Mouse (Mus musculus): ENCODE measurements around the gene Lrp10. TPM values are rescaled to one million over a fixed set of nuclear protein-coding genes. Genes with fewer than 3 reads are reported as not detected.

The Lrp10 gene
- total RNA-seq, 1 experiment = 20.8 TPM

DNA sequence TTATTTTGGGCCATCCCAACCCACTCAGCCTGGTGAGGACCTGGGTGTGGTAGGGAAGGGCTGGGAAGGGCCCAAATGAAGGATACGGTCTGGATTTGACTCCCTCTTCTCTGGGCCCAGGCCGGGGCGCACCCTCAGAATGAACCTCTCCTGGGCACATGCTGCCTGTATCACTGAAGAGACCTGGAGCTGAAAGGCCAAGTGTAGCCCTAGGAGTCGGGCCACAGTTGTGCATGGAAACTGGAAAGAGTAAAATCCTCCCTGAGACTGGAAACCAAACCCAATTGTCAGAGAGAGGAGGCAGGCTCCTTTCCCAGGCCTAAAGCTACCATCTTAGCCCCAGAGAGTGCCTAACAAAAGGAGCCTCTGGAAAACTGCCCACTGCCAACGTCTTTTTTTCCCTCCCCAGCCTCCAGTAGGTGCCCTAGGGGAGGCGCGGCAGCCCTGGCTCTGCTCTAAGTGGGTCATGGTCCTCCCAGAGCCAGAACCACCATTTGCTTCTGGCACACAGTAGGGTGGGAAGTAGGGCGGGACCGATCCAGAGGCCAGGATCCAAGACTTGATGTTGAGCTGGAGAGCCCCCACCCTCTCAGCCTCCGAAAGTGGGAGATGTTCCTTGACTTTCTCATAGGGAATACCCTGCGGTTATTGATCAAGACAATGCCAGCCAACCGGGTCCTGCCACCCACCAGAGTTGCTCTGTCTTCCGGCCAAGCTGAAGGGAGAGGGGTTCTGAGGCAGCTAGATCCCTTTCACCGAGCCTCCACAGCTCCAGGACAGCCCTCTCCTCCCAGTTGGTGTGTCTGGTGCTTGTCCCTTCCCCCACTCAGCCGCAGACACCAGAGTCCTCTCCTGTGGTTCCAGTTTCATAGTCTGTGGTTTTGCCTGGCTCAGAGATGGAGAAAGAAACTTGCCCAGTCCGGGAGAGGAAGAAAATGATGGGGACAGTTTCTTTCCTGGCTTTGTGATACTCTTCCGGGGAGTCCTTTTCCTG is 30.8 kb upstream of the Lrp10 start:
- no peak for DNase-seq (ENCODE audit: low read depth, low spot score)
- peaks cover 6 to 23% of the 10 kb centered on the region in 2 experiments for H3K4me1 ChIP-seq (ENCODE audit: control insufficient read depth in 2 of 2, insufficient read depth in 2 of 2, low read length in 2 of 2, poor library complexity in 1 of 2)
- peaks cover 9% of the 10 kb centered on the region for H3K36me3 ChIP-seq (ENCODE audit: control insufficient read depth, insufficient read depth, low read length, poor library complexity, severe bottlenecking)
- in situ Hi-C loops (cut with MboI; ENCODE audit: low sequenced_read_pairs in 2 of 2, unreplicated experiment in 2 of 2) = no loop called here
- TF ChIP-seq ZC3H11A (IDR thresholded peaks at IDR 0.05; ENCODE audit: borderline replicate concordance, low read depth, low read length) (no peak), MAFK (IDR thresholded peaks at IDR 0.05; ENCODE audit: insufficient read depth, low read depth, low read length) (no peak), ZNF384 (IDR thresholded peaks at IDR 0.05; ENCODE audit: low read depth, low read length) (no peak), HCFC1 (IDR thresholded peaks at IDR 0.05; ENCODE audit: borderline replicate concordance, insufficient read depth, low read length) (no peak), CHD2 (IDR thresholded peaks at IDR 0.05; ENCODE audit: low read depth, low read length) (no peak)
- H3K27ac ChIP-seq (ENCODE audit: insufficient read depth, low read depth, low read length, poor library complexity, severe bottlenecking) = no peak overlapping the region; the same call in 1 of the 2 replicates
- peak overlapping the region; percentile 78; the same call in 1 of the 2 replicates for H3K9ac ChIP-seq (ENCODE audit: insufficient read depth, low read depth, low read length, poor library complexity, severe bottlenecking)
- peak overlapping the region; percentile 68 to 69 for H3K4me3 ChIP-seq (ENCODE audit: insufficient read depth in 1 of 2, low read depth in 1 of 2, low read length in 2 of 2, poor library complexity in 1 of 2, severe bottlenecking in 1 of 2)
- H3K9me3 ChIP-seq (ENCODE audit: control insufficient read depth, insufficient read depth, low read depth, low read length) = no peaks in the 10 kb centered on the region

DNA sequence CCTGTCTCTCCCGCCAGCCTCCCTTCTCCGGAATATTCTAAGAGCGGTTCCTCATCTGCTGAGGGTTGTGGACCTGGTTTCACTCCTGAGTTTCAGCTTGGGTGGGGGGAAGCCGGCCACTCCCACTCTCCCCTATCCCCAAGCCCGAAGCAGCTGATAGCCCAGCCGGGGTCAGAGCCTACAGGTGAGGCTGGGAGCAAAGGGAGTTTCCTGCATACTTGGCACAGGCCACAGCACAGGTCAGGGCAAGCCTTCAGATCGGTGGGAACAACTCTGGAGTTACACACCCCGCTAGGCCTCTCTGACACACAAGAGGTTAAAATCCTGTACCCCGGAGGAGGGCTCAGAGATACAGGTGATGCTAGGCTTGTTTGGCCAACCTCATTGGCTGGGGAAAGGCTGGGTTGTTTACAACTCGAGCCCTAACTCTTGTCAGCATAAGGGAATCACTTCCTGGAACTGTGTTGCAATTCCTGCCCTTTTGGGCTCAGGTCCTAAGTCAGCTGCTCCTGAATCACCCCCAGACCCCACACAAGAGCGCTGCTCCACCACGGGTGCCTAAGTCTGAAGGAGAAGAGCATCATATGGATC is 29.9 kb upstream of the Lrp10 start:
- 0 out of 4 replicates have a peak overlapping the region, but pooled peaks have one; percentile 11 to 69 for H3K4me3 ChIP-seq (ENCODE audit: insufficient read depth in 1 of 2, low read depth in 1 of 2, low read length in 2 of 2, poor library complexity in 1 of 2, severe bottlenecking in 1 of 2)
- in situ Hi-C loops (cut with MboI; ENCODE audit: low sequenced_read_pairs in 2 of 2, unreplicated experiment in 2 of 2) = no loop called here
- H3K9ac ChIP-seq (ENCODE audit: insufficient read depth, low read depth, low read length, poor library complexity, severe bottlenecking) = no peak overlapping the region
- peaks cover 6 to 23% of the 10 kb centered on the region in 2 experiments for H3K4me1 ChIP-seq (ENCODE audit: control insufficient read depth in 2 of 2, insufficient read depth in 2 of 2, low read length in 2 of 2, poor library complexity in 1 of 2)
- H3K27ac ChIP-seq (ENCODE audit: insufficient read depth, low read depth, low read length, poor library complexity, severe bottlenecking) = no peak overlapping the region
- DNase-seq (ENCODE audit: low read depth, low spot score) = no peak
- peaks cover 9% of the 10 kb centered on the region for H3K36me3 ChIP-seq (ENCODE audit: control insufficient read depth, insufficient read depth, low read length, poor library complexity, severe bottlenecking)
- H3K9me3 ChIP-seq (ENCODE audit: control insufficient read depth, insufficient read depth, low read depth, low read length) = no peaks in the 10 kb centered on the region
- no peak for TF ChIP-seq ZNF384 (IDR thresholded peaks at IDR 0.05; ENCODE audit: low read depth, low read length)
- no peak for TF ChIP-seq ZC3H11A (IDR thresholded peaks at IDR 0.05; ENCODE audit: borderline replicate concordance, low read depth, low read length)
- TF ChIP-seq HCFC1 (IDR thresholded peaks at IDR 0.05; ENCODE audit: borderline replicate concordance, insufficient read depth, low read length) = no peak
- TF ChIP-seq MAFK (IDR thresholded peaks at IDR 0.05; ENCODE audit: insufficient read depth, low read depth, low read length) = no peak
- TF ChIP-seq CHD2 (IDR thresholded peaks at IDR 0.05; ENCODE audit: low read depth, low read length) = peak; percentile 56; the same call in 1 of the 2 replicates

DNA sequence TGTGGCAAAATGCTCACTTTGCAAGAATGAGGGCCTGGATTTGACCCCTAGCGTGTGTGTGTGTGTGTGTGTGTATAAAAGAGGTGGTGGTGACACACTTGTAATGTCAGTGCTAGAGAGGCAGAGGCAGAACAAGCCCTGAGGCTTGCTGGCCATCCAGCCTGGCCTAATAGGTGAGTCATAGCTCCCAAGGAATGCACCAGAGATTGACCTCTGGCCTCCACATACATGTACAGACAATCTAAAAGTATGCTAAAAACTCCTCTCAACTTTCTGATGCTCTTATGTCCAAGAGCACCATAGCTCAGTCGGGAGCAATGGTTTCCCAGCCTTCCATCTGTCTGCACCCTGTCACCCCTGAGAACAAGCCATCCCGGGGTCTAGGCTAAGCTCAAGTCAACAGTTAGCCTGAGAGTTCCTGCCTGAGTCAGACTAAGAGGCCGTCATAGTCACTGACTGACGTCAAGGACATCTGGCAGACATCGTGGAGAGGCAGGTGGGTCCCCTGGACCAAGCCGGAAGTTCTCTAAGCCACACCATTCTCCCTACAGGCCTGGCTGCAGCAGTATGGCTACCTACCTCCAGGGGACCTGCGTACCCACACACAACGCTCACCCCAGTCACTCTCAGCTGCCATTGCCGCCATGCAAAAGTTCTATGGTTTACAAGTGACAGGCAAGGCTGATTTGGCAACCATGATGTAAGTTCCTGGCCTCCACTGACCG is 28.6 kb upstream of the Lrp10 start:
- H3K4me3 ChIP-seq (ENCODE audit: insufficient read depth in 1 of 2, low read depth in 1 of 2, low read length in 2 of 2, poor library complexity in 1 of 2, severe bottlenecking in 1 of 2) = no peak overlapping the region
- in situ Hi-C loops (cut with MboI; ENCODE audit: low sequenced_read_pairs in 2 of 2, unreplicated experiment in 2 of 2) = no loop called here
- no peak overlapping the region for H3K9ac ChIP-seq (ENCODE audit: insufficient read depth, low read depth, low read length, poor library complexity, severe bottlenecking)
- no peaks in the 10 kb centered on the region for H3K9me3 ChIP-seq (ENCODE audit: control insufficient read depth, insufficient read depth, low read depth, low read length)
- peaks cover 2% of the 10 kb centered on the region; the same call in 1 of the 2 replicates for H3K36me3 ChIP-seq (ENCODE audit: control insufficient read depth, insufficient read depth, low read length, poor library complexity, severe bottlenecking)
- H3K27ac ChIP-seq (ENCODE audit: insufficient read depth, low read depth, low read length, poor library complexity, severe bottlenecking) = no peak overlapping the region
- peaks cover 3 to 26% of the 10 kb centered on the region in 2 experiments for H3K4me1 ChIP-seq (ENCODE audit: control insufficient read depth in 2 of 2, insufficient read depth in 2 of 2, low read length in 2 of 2, poor library complexity in 1 of 2)
- DNase-seq (ENCODE audit: low read depth, low spot score) = no peak
- TF ChIP-seq ZC3H11A (IDR thresholded peaks at IDR 0.05; ENCODE audit: borderline replicate concordance, low read depth, low read length) = no peak
- TF ChIP-seq MAFK (IDR thresholded peaks at IDR 0.05; ENCODE audit: insufficient read depth, low read depth, low read length) = no peak
- no peak for TF ChIP-seq ZNF384 (IDR thresholded peaks at IDR 0.05; ENCODE audit: low read depth, low read length)
- TF ChIP-seq HCFC1 (IDR thresholded peaks at IDR 0.05; ENCODE audit: borderline replicate concordance, insufficient read depth, low read length) = no peak
- TF ChIP-seq CHD2 (IDR thresholded peaks at IDR 0.05; ENCODE audit: low read depth, low read length) = no peak

DNA sequence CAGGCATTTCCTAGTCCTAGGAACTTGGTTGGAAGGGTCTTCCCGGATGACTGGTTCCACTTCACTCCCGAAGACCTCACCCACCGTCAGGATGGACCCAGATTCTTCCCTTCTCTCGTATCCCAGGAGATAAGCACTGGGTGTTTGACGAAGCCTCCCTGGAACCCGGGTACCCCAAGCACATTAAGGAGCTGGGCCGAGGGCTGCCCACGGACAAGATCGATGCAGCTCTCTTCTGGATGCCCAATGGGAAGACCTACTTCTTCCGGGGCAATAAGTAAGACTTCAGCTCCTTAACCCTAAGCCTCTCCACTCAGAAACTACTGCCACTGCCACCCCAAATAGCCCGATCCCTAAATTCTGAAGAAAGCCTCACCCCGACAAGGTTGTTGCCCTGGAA is 24.8 kb upstream of the Lrp10 start:
- TF ChIP-seq CHD2 (IDR thresholded peaks at IDR 0.05; ENCODE audit: low read depth, low read length) (no peak), ZC3H11A (IDR thresholded peaks at IDR 0.05; ENCODE audit: borderline replicate concordance, low read depth, low read length) (no peak), MAFK (IDR thresholded peaks at IDR 0.05; ENCODE audit: insufficient read depth, low read depth, low read length) (no peak), HCFC1 (IDR thresholded peaks at IDR 0.05; ENCODE audit: borderline replicate concordance, insufficient read depth, low read length) (no peak), ZNF384 (IDR thresholded peaks at IDR 0.05; ENCODE audit: low read depth, low read length) (no peak)
- in situ Hi-C loops (cut with MboI; ENCODE audit: low sequenced_read_pairs in 2 of 2, unreplicated experiment in 2 of 2) = no loop called here
- Histone ChIP-seq H3K4me3 (ENCODE audit: insufficient read depth in 1 of 2, low read depth in 1 of 2, low read length in 2 of 2, poor library complexity in 1 of 2, severe bottlenecking in 1 of 2) (no peak overlapping the region), H3K27ac (ENCODE audit: insufficient read depth, low read depth, low read length, poor library complexity, severe bottlenecking) (no peak overlapping the region), H3K9ac (ENCODE audit: insufficient read depth, low read depth, low read length, poor library complexity, severe bottlenecking) (no peak overlapping the region), H3K9me3 (ENCODE audit: control insufficient read depth, insufficient read depth, low read depth, low read length) (no peaks in the 10 kb centered on the region), H3K4me1 (ENCODE audit: control insufficient read depth in 2 of 2, insufficient read depth in 2 of 2, low read length in 2 of 2, poor library complexity in 1 of 2) (peaks cover 13 to 28% of the 10 kb centered on the region in 2 experiments), H3K36me3 (ENCODE audit: control insufficient read depth, insufficient read depth, low read length, poor library complexity, severe bottlenecking) (peaks cover 2% of the 10 kb centered on the region; the same call in 1 of the 2 replicates)
- DNase-seq (ENCODE audit: low read depth, low spot score) = no peak

Measured in ES-E14 (cell line).